Mouse (Mus musculus) spleen, adult 2 months (tissue): ENCODE measurements at regions not wholly inside any gene's neighbourhood (a gene's known extent, or its start where the extent isn't known, plus 50 kb on each side); places are given as distances from the start of the nearest gene placed in this dataset.

Source experiments
- CTCF ChIP-seq: fragments of 200-500 bp; IDR thresholded peaks from 2 replicates; pipeline ENCODE4 v1.5.1; 2011; ENCODE audit warnings: mild to moderate bottlenecking, inconsistent platforms; ENCODE audit not compliant: insufficient read depth, insufficient read length, insufficient replicate concordance; ENCODE audit errors: extremely low read depth
- POLR2A ChIP-seq: fragments of 200-500 bp; IDR thresholded peaks from 2 replicates; pipeline ENCODE4 v1.6.1; 2011; ENCODE audit warnings: low read depth, low read length, inconsistent platforms

- TF ChIP-seq CTCF: no peak
- TF ChIP-seq POLR2A: no peak
These were observed 105.7 kb downstream of the Samd5 start for GRCm38 (mm10) chr10:9569277-9569676.
